Mouse (Mus musculus): ENCODE results near the gene Olfr202. TPM values are rescaled to one million over a fixed set of nuclear protein-coding genes. Genes with fewer than 3 reads are reported as not detected.
A peak's percentile ranks its signal among the peaks of the same experiment; 100 is the strongest.

Gene Olfr202
- total and polyA plus RNA-seq, 3 experiments = not detected

DNA sequence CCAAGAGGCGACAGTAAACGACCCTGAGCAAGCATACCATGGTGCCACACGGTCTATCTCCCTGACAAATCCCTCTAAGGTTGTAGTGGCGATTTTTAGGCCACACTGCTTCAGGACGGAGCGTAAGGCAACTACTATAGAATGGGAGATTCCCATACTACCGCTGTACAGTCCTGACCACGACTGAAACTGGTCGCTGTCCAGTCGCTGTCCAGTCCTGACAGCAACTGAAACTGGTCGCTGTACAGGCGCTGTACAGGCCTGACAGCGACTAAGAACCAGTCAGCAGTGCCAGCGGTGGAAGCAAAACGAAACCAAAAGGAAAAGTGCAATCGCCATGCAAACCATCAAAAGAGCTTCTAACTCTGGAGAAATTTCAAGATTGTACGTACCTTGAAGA, 36.9 kb downstream of the Olfr202 start:
- Histone ChIP-seq H3K36me3 (replicated peaks in 1 of 2; ENCODE audit: control insufficient read depth in 1 of 2, insufficient read depth in 1 of 2, low read length in 1 of 2) (no peaks in the 10 kb centered on the region), H3K9me3 (replicated peaks; ENCODE audit: low read length) (no peaks in the 10 kb centered on the region), H3K9ac (ENCODE audit: insufficient read depth, low read depth) (no peak overlapping the region), H3K27ac (ENCODE audit: insufficient read depth, low read depth) (no peak overlapping the region), H3K79me2 (replicated peaks; ENCODE audit: control insufficient read depth, extremely low read depth, insufficient read depth, poor library complexity, severe bottlenecking) (no peaks in the 10 kb centered on the region), H3K4me2 (ENCODE audit: insufficient read depth, low read depth, poor library complexity, severe bottlenecking) (peak overlapping the region; percentile 39), H3K27me3 (replicated peaks) (no peaks in the 10 kb centered on the region), H3K4me3 (replicated peaks in 1 of 3; ENCODE audit: low read depth in 2 of 3, low read length in 2 of 3, poor library complexity in 1 of 3) (peak overlapping the region in 1 of 3 experiments; percentile 50), H3K4me1 (ENCODE audit: control insufficient read depth in 1 of 2, insufficient read depth in 2 of 2) (peaks cover 0 to 3% of the 10 kb centered on the region in 2 experiments; a peak in 1 of 4 replicates)
- no peak for DNase-seq (ENCODE audit: extremely low read depth)
- dilution Hi-C loops (cut with MboI; ENCODE audit: extremely low pct_ligation_motif_present, extremely low pct_unique_long_range_greater_than_20kb, low sequenced_read_pairs) = no loop called here
- TF ChIP-seq SMC3 (IDR thresholded peaks at IDR 0.05; ENCODE audit: low read depth, low read length) (no peak), JUND (conservative IDR thresholded peaks at IDR 0.05; ENCODE audit: low read depth, low read length) (no peak), PAX5 (IDR thresholded peaks at IDR 0.05; ENCODE audit: low read length) (no peak), ZMIZ1 (IDR thresholded peaks at IDR 0.05; ENCODE audit: low read depth, low read length) (no peak), MAX (IDR thresholded peaks at IDR 0.05; ENCODE audit: low read length) (no peak), MXI1 (IDR thresholded peaks at IDR 0.05; ENCODE audit: low read depth, low read length) (peak; percentile 91), MAFK (IDR thresholded peaks at IDR 0.05; ENCODE audit: insufficient replicate concordance, low read length) (no peak), IRF4 (IDR thresholded peaks at IDR 0.05; ENCODE audit: low read depth, low read length) (0 out of 2 replicates have a peak, but pooled peaks have one; percentile 39), SIN3A (IDR thresholded peaks at IDR 0.05; ENCODE audit: low read length) (peak; percentile 95)
- in situ Hi-C loops (cut with MboI; ENCODE audit: low pct_ligation_motif_present, low pct_unique_long_range_greater_than_20kb, low sequenced_read_pairs) = no loop called here

Other genes starting within 250 kb of the Olfr202 start
- gene Olfr187, start 247.0 kb downstream of the Olfr202 start, total RNA-seq (2012; rRNA removed) = not detected in 2 replicates
- not detected in 2 replicates for gene Olfr187, start 247.0 kb downstream of the Olfr202 start, total RNA-seq (2014; rRNA removed)
- not detected in 2 replicates for gene Olfr187, start 247.0 kb downstream of the Olfr202 start, polyA plus RNA-seq (2012; ENCODE audit: insufficient read length, low read depth)
- gene Olfr190, start 208.8 kb downstream of the Olfr202 start, total RNA-seq (2012; rRNA removed) = not detected in 2 replicates
- gene Olfr190, start 208.8 kb downstream of the Olfr202 start, total RNA-seq (2014; rRNA removed) = not detected in 2 replicates
- not detected in 2 replicates for gene Olfr190, start 208.8 kb downstream of the Olfr202 start, polyA plus RNA-seq (2012; ENCODE audit: insufficient read length, low read depth)
- gene Olfr191, start 197.0 kb downstream of the Olfr202 start, total RNA-seq (2012; rRNA removed) = not detected in 2 replicates
- gene Olfr191, start 197.0 kb downstream of the Olfr202 start, total RNA-seq (2014; rRNA removed) = not detected in 2 replicates
- gene Olfr191, start 197.0 kb downstream of the Olfr202 start, polyA plus RNA-seq (2012; ENCODE audit: insufficient read length, low read depth) = not detected in 2 replicates
- not detected in 2 replicates for gene Olfr193, start 174.9 kb downstream of the Olfr202 start, total RNA-seq (2012; rRNA removed)
- not detected in 2 replicates for gene Olfr193, start 174.9 kb downstream of the Olfr202 start, total RNA-seq (2014; rRNA removed)
- not detected in 2 replicates for gene Olfr193, start 174.9 kb downstream of the Olfr202 start, polyA plus RNA-seq (2012; ENCODE audit: insufficient read length, low read depth)
- not detected in 2 replicates for gene Olfr194, start 165.7 kb downstream of the Olfr202 start, total RNA-seq (2012; rRNA removed)
- not detected in 2 replicates for gene Olfr194, start 165.7 kb downstream of the Olfr202 start, total RNA-seq (2014; rRNA removed)
- gene Olfr194, start 165.7 kb downstream of the Olfr202 start, polyA plus RNA-seq (2012; ENCODE audit: insufficient read length, low read depth) = not detected in 2 replicates
- gene Olfr195, start 139.7 kb downstream of the Olfr202 start, total RNA-seq (2012; rRNA removed) = not detected in 2 replicates
- not detected in 2 replicates for gene Olfr195, start 139.7 kb downstream of the Olfr202 start, total RNA-seq (2014; rRNA removed)
- gene Olfr195, start 139.7 kb downstream of the Olfr202 start, polyA plus RNA-seq (2012; ENCODE audit: insufficient read length, low read depth) = not detected in 2 replicates
- not detected in 2 replicates for gene Olfr196, start 116.3 kb downstream of the Olfr202 start, total RNA-seq (2012; rRNA removed)
- not detected in 2 replicates for gene Olfr196, start 116.3 kb downstream of the Olfr202 start, total RNA-seq (2014; rRNA removed)
- gene Olfr196, start 116.3 kb downstream of the Olfr202 start, polyA plus RNA-seq (2012; ENCODE audit: insufficient read length, low read depth) = not detected in 2 replicates
- gene Olfr198, start 83.3 kb downstream of the Olfr202 start, total RNA-seq (2012; rRNA removed) = not detected in 2 replicates
- not detected in 2 replicates for gene Olfr198, start 83.3 kb downstream of the Olfr202 start, total RNA-seq (2014; rRNA removed)
- gene Olfr198, start 83.3 kb downstream of the Olfr202 start, polyA plus RNA-seq (2012; ENCODE audit: insufficient read length, low read depth) = not detected in 2 replicates
- gene Olfr199, start 67.0 kb downstream of the Olfr202 start, total RNA-seq (2012; rRNA removed) = not detected in 2 replicates
- gene Olfr199, start 67.0 kb downstream of the Olfr202 start, total RNA-seq (2014; rRNA removed) = not detected in 2 replicates
- not detected in 2 replicates for gene Olfr199, start 67.0 kb downstream of the Olfr202 start, polyA plus RNA-seq (2012; ENCODE audit: insufficient read length, low read depth)
- gene Olfr201, start 14.2 kb downstream of the Olfr202 start, total RNA-seq (2012; rRNA removed) = not detected in 2 replicates
- not detected in 2 replicates for gene Olfr201, start 14.2 kb downstream of the Olfr202 start, total RNA-seq (2014; rRNA removed)
- not detected in 2 replicates for gene Olfr201, start 14.2 kb downstream of the Olfr202 start, polyA plus RNA-seq (2012; ENCODE audit: insufficient read length, low read depth)
- not detected in 2 replicates for gene Olfr203, start 12.1 kb upstream of the Olfr202 start, total RNA-seq (2012; rRNA removed)
- not detected in 2 replicates for gene Olfr203, start 12.1 kb upstream of the Olfr202 start, total RNA-seq (2014; rRNA removed)
- not detected in 2 replicates for gene Olfr203, start 12.1 kb upstream of the Olfr202 start, polyA plus RNA-seq (2012; ENCODE audit: insufficient read length, low read depth)
- gene Olfr204, start 31.5 kb upstream of the Olfr202 start, total RNA-seq (2012; rRNA removed) = not detected in 2 replicates
- gene Olfr204, start 31.5 kb upstream of the Olfr202 start, total RNA-seq (2014; rRNA removed) = not detected in 2 replicates
- gene Olfr204, start 31.5 kb upstream of the Olfr202 start, polyA plus RNA-seq (2012; ENCODE audit: insufficient read length, low read depth) = not detected in 2 replicates
- gene Olfr205, start 44.3 kb upstream of the Olfr202 start, total RNA-seq (2012; rRNA removed) = not detected in 2 replicates
- not detected in 2 replicates for gene Olfr205, start 44.3 kb upstream of the Olfr202 start, total RNA-seq (2014; rRNA removed)
- gene Olfr205, start 44.3 kb upstream of the Olfr202 start, polyA plus RNA-seq (2012; ENCODE audit: insufficient read length, low read depth) = not detected in 2 replicates
- not detected in 2 replicates for gene Olfr206, start 62.5 kb upstream of the Olfr202 start, total RNA-seq (2012; rRNA removed)
- not detected in 2 replicates for gene Olfr206, start 62.5 kb upstream of the Olfr202 start, total RNA-seq (2014; rRNA removed)
- not detected in 2 replicates for gene Olfr206, start 62.5 kb upstream of the Olfr202 start, polyA plus RNA-seq (2012; ENCODE audit: insufficient read length, low read depth)
- gene Olfr209, start 77.2 kb upstream of the Olfr202 start, total RNA-seq (2012; rRNA removed) = not detected in 2 replicates
- not detected in 2 replicates for gene Olfr209, start 77.2 kb upstream of the Olfr202 start, total RNA-seq (2014; rRNA removed)
- not detected in 2 replicates for gene Olfr209, start 77.2 kb upstream of the Olfr202 start, polyA plus RNA-seq (2012; ENCODE audit: insufficient read length, low read depth)
- not detected in 2 replicates for gene Gabrr3, start 120.5 kb upstream of the Olfr202 start, total RNA-seq (2012; rRNA removed)
- gene Gabrr3, start 120.5 kb upstream of the Olfr202 start, total RNA-seq (2014; rRNA removed) = not detected in 2 replicates
- gene Gabrr3, start 120.5 kb upstream of the Olfr202 start, polyA plus RNA-seq (2012; ENCODE audit: insufficient read length, low read depth) = not detected in 2 replicates
- 53.6 and 59.0 TPM in 2 replicates for gene Riox2, start 185.0 kb upstream of the Olfr202 start, total RNA-seq (2012; rRNA removed)
- gene Riox2, start 185.0 kb upstream of the Olfr202 start, total RNA-seq (2014; rRNA removed) = 43.2 and 47.3 TPM in 2 replicates
- gene Riox2, start 185.0 kb upstream of the Olfr202 start, polyA plus RNA-seq (2012; ENCODE audit: insufficient read length, low read depth) = 90.7 and 102 TPM in 2 replicates

Data from CH12.LX (cell line).